Mouse (Mus musculus) C2C12 (cell line): ENCODE data around the gene Ift52. TPM values are rescaled to one million over a fixed set of nuclear protein-coding genes. Genes with fewer than 3 reads are reported as not detected.

ENCODE experiments used
- H3K27me3 ChIP-seq: one replicate; pipeline ENCODE4 v1.6.1; 2011; ENCODE audit not compliant: control insufficient read depth, insufficient read depth, insufficient read length
- H3K36me3 ChIP-seq: one replicate; pipeline ENCODE4 v1.6.1; 2011; ENCODE audit not compliant: control insufficient read depth, insufficient read depth
- H3K4me3 ChIP-seq: one replicate; pipeline ENCODE4 v1.5.1; 2011; ENCODE audit warnings: mild to moderate bottlenecking, control low read depth; ENCODE audit not compliant: poor library complexity, insufficient read depth, severe bottlenecking
- H3K79me2 ChIP-seq: one replicate; pipeline ENCODE4 v1.6.1; 2011; ENCODE audit not compliant: control insufficient read depth, insufficient read depth
- H3K79me3 ChIP-seq: one replicate; pipeline ENCODE4 v1.6.1; 2011; ENCODE audit warnings: low read depth, control low read depth
- H3ac ChIP-seq: one replicate; pipeline ENCODE3; 2011; ENCODE audit warnings: low read depth; ENCODE audit not compliant: control insufficient read depth, insufficient read length
- CEBPB ChIP-seq: IDR thresholded peaks from one replicate; pipeline ENCODE4 v1.6.1; 2011; ENCODE audit warnings: low read depth, mild to moderate bottlenecking, control low read depth, moderate library complexity
- CTCF ChIP-seq: IDR thresholded peaks from one replicate; pipeline ENCODE4 v1.5.1; 2011; ENCODE audit not compliant: control insufficient read depth, insufficient read depth, insufficient read length
- FOSL1 ChIP-seq: IDR thresholded peaks from one replicate; pipeline ENCODE4 v1.8.0; 2011; ENCODE audit warnings: mild to moderate bottlenecking, low read length; ENCODE audit not compliant: poor library complexity, insufficient read depth, severe bottlenecking
- MAX ChIP-seq: IDR thresholded peaks from one replicate; pipeline ENCODE4 v1.6.1; 2011; ENCODE audit warnings: mild to moderate bottlenecking, control low read depth
- MYOD1 ChIP-seq: IDR thresholded peaks from one replicate; pipeline ENCODE4 v1.6.1; 2011; ENCODE audit warnings: low read depth; ENCODE audit not compliant: control insufficient read depth, insufficient read length
- MYOG ChIP-seq: IDR thresholded peaks from one replicate; pipeline ENCODE4 v1.6.1; 2011; ENCODE audit not compliant: control insufficient read depth, insufficient read length; ENCODE audit errors: extremely low read depth
- USF1 ChIP-seq: IDR thresholded peaks from one replicate; pipeline ENCODE4 v1.6.1; 2011; ENCODE audit warnings: low read depth, mild to moderate bottlenecking, control low read depth, moderate library complexity
- polyA plus RNA-seq: library from polyadenylated mRNA; unstranded; fragments of >200 nt; fragmentation: generic; extraction: Trizol; gene quantifications from one replicate; pipeline ENCODE4 v1.2.1, GENCODE M21; 2012; ENCODE audit warnings: missing spikeins

Ift52 gene
- polyA plus RNA-seq, 1 experiment, result 17.6 TPM

GRCm38 (mm10) chr2:163048125-163048524, 31.0 kb downstream of the Ift52 start:
- TF ChIP-seq MYOD1 (no peak), CTCF (peak; percentile 82), CEBPB (no peak)
- H3K36me3 ChIP-seq, result peaks cover 39% of the 10 kb centered on the region
- no peak overlapping the region for H3K4me3 ChIP-seq
- no peaks in the 10 kb centered on the region for H3K79me2 ChIP-seq
- no peaks in the 10 kb centered on the region for H3K27me3 ChIP-seq
- H3K79me3 ChIP-seq, result no peaks in the 10 kb centered on the region
- no peak overlapping the region for H3ac ChIP-seq

GRCm38 (mm10) chr2:163049116-163049515, 32.0 kb downstream of the Ift52 start:
- Histone ChIP-seq H3K4me3 (no peak overlapping the region), H3K79me3 (no peaks in the 10 kb centered on the region), H3K36me3 (peaks cover 31% of the 10 kb centered on the region), H3K79me2 (no peaks in the 10 kb centered on the region), H3K27me3 (no peaks in the 10 kb centered on the region), H3ac (no peak overlapping the region)
- no peak for TF ChIP-seq FOSL1
- TF ChIP-seq USF1, result no peak
- TF ChIP-seq MAX, result no peak
- TF ChIP-seq CEBPB, result no peak
- no peak for TF ChIP-seq CTCF
- no peak for TF ChIP-seq MYOG
- no peak for TF ChIP-seq MYOD1

GRCm38 (mm10) chr2:163051691-163052090, 34.5 kb downstream of the Ift52 start:
- peaks cover 12% of the 10 kb centered on the region for H3K36me3 ChIP-seq

GRCm38 (mm10) chr2:163052101-163052500, 34.9 kb downstream of the Ift52 start:
- TF ChIP-seq MYOD1 (no peak), CTCF (no peak), MYOG (no peak), FOSL1 (no peak), CEBPB (no peak), MAX (no peak), USF1 (no peak)
- Histone ChIP-seq H3K79me3 (peaks cover 19% of the 10 kb centered on the region), H3ac (no peak overlapping the region), H3K36me3 (peaks cover 8% of the 10 kb centered on the region), H3K27me3 (no peaks in the 10 kb centered on the region), H3K4me3 (no peak overlapping the region), H3K79me2 (peaks cover 27% of the 10 kb centered on the region)

More at GRCm38 (mm10) chr2:163051691-163052090, 34.5 kb downstream of the Ift52 start:
- H3K4me3 ChIP-seq, result no peak overlapping the region
- no peak overlapping the region for H3ac ChIP-seq
- TF ChIP-seq MYOG (no peak), CTCF (no peak), FOSL1 (no peak), MYOD1 (no peak)
- H3K79me2 ChIP-seq, result peaks cover 23% of the 10 kb centered on the region
- H3K79me3 ChIP-seq, result peaks cover 14% of the 10 kb centered on the region
- no peaks in the 10 kb centered on the region for H3K27me3 ChIP-seq

- no peak for TF ChIP-seq MYOD1
- TF ChIP-seq CTCF, result no peak
- no peak for TF ChIP-seq MAX
- TF ChIP-seq MYOG, result no peak
- no peak for TF ChIP-seq CEBPB
- no peak for TF ChIP-seq FOSL1
- no peak for TF ChIP-seq USF1
- Histone ChIP-seq H3K79me2 (peaks cover 34% of the 10 kb centered on the region), H3K27me3 (no peaks in the 10 kb centered on the region), H3K36me3 (peaks cover under 1% of the 10 kb centered on the region), H3K4me3 (no peak overlapping the region), H3K79me3 (peaks cover 26% of the 10 kb centered on the region), H3ac (no peak overlapping the region)
These were observed 35.7 kb downstream of the Ift52 start for GRCm38 (mm10) chr2:163052826-163053225.

GRCm38 (mm10) chr2:163054335-163054840, 37.2 kb downstream of the Ift52 start, which contains the start of gene Mybl2:
Gene Mybl2 (plus strand): TSS chr2:163054687.
- TF ChIP-seq CTCF, result no peak
- peak; percentile 86 for TF ChIP-seq MAX
- no peak for TF ChIP-seq MYOD1
- no peak for TF ChIP-seq CEBPB
- TF ChIP-seq USF1, result no peak
- H3K79me2 ChIP-seq, result peaks cover 50% of the 10 kb centered on the region
- H3ac ChIP-seq, result peak within 1 kb of the TSS; percentile 76
- peak within 1 kb of the TSS; percentile 80 for H3K4me3 ChIP-seq
- H3K79me3 ChIP-seq, result peaks cover 36% of the 10 kb centered on the region
- H3K36me3 ChIP-seq, result peaks cover 5% of the 10 kb centered on the region
- H3K27me3 ChIP-seq, result no peaks in the 10 kb centered on the region
